Mouse (Mus musculus) megakaryocyte progenitor cell, adult 5-6 weeks (primary cell): ENCODE measurements around the gene Stard3. TPM values are rescaled to one million over a fixed set of nuclear protein-coding genes. Genes with fewer than 3 reads are reported as not detected.

Experiments used
- ATAC-seq: replicated peaks from 2 replicates; pipeline ENCODE4 v1.8.0; 2016; ENCODE audit warnings: mild to moderate bottlenecking, moderate TSS enrichment, inconsistent platforms; ENCODE audit not compliant: poor library complexity
- total RNA-seq, 2 experiments: library from RNA; stranded (forward) in 1 of 2; stranded (reverse) in 1 of 2; fragments of 157-497, 149-512 nt in 1 of 2; fragments of 200-1000 nt in 1 of 2; gene quantifications; 2 replicates each; pipeline versions ENCODE4 v1.2.3 to v1.2.4; 2015 to 2017

Gene Stard3
- total RNA-seq (2015) (11.1 and 12.0 TPM in 2 replicates), total RNA-seq (2017) (17.8 and 23.1 TPM in 2 replicates)

DNA sequence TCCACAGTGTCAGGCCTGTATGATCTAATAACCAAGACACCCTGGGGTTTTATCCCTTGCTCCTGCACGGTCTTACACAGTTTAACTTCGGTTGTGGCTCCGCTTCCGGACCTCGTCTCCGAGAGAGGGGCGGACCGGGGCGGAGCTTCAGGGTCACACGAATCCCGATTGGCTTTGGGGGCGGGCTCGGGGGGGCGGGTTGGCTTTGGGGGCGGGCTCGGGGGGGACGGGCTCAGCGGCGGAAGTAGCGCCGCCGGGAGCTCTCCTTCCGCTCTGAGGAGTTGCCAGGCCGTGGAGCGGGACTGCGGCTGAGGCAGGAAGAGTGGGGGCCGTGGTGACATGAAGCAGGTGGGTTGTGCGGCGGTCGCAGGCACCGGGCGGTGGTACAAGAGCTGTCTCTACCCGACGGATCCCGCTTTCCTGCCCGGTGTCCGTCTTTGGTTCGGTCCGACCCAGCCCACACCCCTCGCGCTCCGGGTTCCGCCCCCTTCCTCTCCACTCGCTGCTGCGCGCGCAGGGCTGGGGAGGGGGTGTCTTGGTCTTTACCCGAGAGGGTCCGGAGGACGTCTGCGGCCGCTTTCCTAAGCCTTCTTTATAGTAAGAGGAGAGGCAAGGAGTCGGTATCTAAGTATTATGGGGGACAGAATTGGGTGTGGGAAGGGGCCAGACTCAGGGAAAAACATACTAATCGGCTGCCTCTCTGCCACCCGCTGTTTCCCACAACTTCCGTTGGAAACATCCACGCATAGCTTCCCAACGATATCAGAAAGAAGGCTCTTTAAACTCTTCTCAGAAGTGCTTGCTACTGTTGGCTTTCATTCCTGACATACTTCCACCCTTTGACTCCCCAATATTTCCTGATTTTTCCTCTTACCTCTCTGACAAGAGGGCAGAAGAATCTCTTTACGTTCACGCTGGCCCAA lies at the start of gene Stard3:
TSS of gene Stard3 (plus strand) at position 208 of the 923 bp plus-strand sequence.
- ATAC-seq, result peak; percentile 72

DNA sequence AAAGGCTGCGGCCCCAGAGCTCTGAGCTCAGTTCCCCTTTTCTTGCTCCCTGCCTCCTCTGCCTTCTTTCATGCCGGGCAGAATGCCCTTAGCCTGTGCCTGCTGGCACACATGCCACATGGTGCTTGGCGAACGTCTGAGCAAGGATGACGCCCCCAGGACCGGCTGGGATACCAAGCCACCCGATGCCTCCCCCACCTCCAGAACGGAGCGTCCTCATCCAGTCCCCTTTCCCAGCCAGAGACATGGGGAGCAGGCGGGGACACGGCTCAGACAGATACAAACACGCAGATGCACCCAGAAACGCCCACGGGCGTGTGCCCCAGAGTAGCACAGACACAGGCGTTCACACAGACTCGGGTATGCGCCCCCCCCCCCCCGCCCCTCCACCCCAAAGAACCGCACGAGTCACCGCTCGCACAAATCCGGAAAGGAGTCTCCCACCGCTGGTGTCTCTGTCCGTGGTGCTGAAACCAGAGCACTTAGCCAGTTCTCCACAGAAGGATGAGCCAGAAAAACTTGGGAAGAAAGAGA lies 44.3 kb upstream of the Stard3 start:
- ATAC-seq, result peak; percentile 48

- ATAC-seq, result no peak
Observed at GRCm38 (mm10) chr11:98317479-98317878, 40.7 kb upstream of the Stard3 start.

DNA sequence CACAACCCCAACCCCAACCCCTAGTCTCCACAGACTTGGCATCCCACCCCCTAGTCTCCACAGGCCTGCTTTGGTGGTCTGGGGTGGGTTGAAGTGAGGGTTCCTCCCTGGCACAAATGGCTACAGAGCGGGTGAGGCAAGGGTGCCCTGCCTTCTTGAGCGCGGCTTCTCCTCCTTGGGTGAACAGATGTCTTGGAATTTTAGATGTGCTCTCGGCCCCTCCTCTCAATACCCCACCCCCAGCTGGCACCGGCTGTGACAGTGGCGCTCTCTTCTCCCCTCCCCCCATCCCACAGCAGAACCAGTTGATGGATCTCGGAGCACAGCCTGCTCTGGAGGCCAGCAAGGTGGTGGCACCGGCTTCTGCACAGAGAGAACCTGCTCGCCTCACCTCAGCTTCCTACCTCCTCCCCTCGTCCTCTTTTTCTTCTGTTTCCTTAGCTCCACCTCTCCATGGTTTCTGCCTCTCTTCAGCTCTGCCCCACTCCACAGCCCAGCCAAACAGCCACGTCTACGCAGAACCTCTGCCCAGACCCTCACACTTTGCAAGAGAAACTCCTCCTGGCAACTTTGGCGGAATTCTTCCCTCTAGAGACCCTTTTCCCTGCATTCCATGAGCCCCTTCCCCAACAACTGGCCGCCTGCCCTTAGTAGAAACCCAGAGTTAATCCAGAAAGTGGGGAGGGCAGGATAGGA lies 39.6 kb upstream of the Stard3 start:
- ATAC-seq, result no peak

GRCm38 (mm10) chr11:98319120-98319519 lies 39.0 kb upstream of the Stard3 start:
- ATAC-seq, result no peak

DNA sequence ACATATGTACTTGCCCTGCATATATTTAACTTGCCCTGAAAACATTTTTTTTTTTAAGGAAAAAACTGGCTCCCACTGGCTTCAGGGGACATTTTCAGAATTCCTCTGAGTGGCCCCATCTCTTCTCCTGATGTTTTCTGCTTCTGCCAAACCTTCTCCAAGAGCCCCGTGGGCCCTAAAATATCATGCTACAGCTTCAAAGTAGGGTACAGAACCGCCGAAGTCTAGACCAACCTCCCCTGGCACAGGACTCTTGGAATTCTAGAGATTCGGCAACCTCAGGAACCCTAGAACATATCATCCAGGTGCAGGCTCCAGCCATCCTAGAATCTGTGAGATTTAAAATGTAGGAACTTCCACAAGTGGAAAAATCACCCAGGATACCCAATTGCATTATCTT lies 38.6 kb upstream of the Stard3 start:
- ATAC-seq, result no peak

DNA sequence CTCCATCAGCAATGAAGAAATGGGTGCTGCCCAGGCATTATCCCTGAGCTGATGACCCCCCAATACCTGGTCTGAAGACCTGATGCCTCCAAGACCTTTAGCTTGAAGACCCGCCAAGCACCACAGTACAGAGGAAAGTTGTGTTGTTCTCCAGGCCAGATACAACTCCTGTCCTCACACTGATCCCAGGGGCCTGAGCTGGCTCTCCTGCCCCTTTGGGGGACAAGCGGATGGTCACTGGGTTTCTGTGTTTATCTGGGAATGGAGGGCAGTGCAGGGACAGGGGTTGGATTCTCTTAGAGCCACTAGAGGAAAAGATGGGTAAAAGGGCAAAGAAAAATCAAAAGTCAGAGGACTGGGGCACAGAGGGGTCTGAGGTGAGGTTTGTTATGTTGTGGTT lies 38.2 kb upstream of the Stard3 start:
- ATAC-seq, result no peak

DNA sequence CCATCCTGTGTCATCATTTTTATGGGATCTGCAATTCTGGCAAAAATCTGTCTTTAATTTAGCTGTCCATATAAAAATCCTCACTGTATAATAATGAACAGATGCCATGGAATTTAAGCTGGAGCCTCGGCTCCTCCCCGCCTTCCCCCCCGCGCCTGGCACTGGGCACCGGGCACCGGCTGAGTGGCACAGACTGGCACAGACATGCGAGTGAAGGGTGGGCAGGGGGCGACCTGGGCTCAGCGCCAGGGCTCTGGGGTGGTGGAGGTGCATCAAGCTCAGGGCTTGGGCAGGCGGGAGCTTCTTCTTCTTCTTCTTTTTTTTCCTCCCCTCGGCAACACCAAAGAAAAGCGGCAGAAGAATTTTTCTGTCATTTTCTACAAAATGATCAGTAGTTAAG lies 37.8 kb upstream of the Stard3 start:
- no peak for ATAC-seq

DNA sequence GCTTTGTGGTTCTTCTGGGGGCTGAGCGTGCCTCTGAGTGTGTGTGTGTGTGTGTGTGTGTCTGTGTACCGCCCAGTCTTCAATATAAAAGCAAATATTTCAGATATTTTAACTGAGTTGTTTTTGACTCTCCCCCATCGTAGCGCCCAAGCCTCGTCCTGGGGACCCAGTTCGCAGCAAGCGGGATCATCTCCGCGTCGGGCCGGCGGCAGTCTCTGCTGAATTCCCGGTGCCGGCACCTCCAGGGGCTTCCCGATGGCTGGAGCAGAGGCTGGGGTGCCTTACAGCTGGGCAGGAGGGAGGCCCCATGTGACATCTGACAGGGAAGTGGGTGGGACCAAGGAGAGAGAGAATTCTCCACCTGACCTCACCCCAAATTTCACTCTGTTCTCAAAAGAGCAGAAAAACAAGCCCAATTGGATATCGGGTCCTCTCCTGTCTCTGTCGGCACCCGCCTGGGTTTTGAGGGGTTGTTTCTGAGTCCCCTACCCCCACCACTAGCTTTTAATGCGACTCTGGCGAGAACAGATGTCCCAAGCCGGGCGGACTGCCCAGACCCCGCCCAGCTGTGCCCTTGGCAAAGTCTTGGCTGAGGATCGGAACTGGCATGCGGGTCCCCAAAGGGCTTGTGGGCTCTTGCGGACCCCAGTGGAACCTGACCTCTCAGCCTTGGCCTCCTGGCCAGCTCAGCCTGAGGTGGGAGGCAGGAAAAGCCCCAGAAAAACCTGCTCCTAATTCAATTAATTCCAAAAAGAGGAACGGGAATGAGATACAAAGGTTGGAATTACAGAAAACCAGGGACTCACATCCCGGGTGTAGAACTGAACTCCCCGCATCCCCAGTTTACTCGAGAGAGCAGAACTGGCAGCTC lies 37.1 kb upstream of the Stard3 start:
- no peak for ATAC-seq

GRCm38 (mm10) chr11:98321677-98322003 lies 36.5 kb upstream of the Stard3 start:
- ATAC-seq, result no peak

DNA sequence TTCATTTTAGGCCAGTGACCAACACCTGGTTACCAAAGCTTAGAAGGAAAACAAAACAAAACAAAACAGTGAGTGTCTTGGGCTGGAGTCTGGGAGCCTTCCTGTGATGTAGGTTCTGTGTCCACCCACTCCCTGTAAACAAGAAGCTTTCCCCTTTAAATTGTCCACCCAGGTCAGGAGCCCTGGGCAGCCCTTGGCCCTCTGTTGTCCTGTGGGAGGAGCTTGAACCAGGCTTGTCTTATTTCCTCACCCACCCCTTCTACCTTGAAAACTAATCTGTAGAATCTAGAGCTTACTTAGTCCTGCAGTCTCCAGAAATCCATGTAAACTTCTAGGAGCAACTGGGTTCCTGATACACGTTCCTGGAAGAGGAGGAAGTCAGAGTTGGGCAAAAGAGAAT lies 36.0 kb upstream of the Stard3 start:
- no peak for ATAC-seq

- no peak for ATAC-seq
Observed at GRCm38 (mm10) chr11:98323136-98323866, 34.9 kb upstream of the Stard3 start.

- ATAC-seq, result peak; percentile 67
Observed at GRCm38 (mm10) chr11:98323933-98324332, 34.2 kb upstream of the Stard3 start.

GRCm38 (mm10) chr11:98325191-98325820 lies 32.9 kb upstream of the Stard3 start:
- ATAC-seq, result no peak

DNA sequence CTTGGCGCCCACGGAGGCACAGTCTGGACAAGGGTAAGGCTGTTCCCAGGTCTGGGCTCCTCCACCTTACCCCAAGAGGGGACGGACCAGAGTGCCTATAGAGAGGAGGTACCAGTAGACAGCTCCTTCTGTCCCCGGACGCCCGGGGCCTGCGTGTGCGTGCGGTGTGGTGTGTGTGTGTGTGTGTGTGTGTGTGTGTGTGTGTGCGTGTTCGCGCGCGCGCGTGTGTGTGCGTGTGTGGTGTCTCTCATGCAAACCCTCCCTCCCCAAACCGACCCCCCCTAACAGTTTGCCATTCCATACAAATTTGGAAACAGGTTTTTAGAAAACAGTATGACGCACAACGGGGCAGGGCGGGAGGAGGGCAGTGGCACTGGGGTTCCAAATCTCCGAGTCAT lies 32.3 kb upstream of the Stard3 start:
- no peak for ATAC-seq

- no peak for ATAC-seq
Observed at GRCm38 (mm10) chr11:98326741-98327135, 31.4 kb upstream of the Stard3 start.

DNA sequence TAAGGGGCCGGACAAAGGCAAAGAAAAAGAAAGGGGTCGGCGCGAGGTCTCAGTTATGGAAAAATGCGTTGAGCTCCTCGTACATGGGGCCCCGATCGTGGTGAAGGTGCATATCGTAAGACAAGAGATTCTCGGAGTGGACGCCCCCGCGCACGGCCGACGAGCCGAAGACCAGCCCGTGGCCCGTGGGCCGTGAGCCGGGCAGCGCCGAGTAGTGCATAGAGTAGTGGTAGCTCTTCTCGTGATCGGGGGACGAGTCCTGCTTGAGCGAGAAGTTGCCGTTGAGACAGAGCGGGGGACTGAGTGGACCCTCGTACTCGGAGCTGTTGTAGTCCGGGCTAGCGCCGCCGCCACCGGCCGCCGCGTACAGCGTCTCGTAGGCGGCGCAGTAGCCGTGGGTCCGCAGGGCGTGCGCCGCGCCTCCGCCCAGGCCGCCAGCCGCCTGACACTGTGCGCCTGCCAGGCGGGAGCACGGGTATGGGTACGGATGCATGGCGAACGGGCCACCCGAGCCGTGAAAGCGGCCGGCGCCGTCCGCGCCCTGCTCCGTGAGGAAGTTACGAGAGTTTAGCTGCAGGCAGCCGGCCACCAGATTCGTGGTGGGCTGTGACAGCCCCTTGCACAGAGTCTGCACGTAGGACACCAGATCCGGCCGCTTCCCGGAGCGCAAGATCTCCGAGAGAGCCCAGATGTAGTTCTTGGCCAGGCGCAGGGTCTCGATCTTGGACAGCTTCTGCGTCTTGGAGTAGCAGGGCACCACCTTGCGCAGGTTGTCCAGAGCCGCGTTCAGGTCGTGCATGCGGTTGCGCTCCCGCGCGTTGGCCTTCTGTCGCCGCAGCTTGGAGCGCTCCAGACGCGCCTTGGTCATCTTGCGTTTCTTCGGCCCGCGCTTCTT lies 30.8 kb upstream of the Stard3 start:
- 0 out of 2 replicates have a peak, but pooled peaks have one; percentile 21 for ATAC-seq

DNA sequence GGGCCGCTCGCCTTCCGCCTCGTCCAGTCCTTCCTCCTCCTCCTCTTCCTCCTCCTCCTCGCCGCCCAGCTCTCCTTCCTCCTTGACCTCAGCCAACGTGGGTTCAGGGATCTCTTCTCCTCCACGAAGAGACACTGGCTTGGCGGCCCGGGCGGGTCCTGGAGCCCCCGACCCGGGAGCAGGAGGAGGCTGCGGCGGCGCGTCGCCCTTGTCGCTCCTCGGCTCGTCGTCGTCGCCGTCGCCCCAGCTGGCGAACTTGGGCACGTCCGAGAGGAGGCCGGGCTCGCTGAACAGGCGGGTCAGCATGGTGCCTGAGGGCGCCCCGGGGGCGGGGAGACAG lies 30.2 kb upstream of the Stard3 start:
- ATAC-seq, result no peak
